Mouse (Mus musculus) spleen, postnatal 4 days (tissue): ENCODE results near the gene Cysrt1.
"Not testable (repeated sequence)": the region's sequence is repeated elsewhere in the genome, so short reads cannot be mapped to it uniquely, and the experiment has no call there.

Experiments used
- DNase-seq, 2 experiments: peaks; one replicate each; pipeline ENCODE4 v3.0.0; 2022; ENCODE audit warnings: low spot score in 2 of 2

The Cysrt1 gene

DNA sequence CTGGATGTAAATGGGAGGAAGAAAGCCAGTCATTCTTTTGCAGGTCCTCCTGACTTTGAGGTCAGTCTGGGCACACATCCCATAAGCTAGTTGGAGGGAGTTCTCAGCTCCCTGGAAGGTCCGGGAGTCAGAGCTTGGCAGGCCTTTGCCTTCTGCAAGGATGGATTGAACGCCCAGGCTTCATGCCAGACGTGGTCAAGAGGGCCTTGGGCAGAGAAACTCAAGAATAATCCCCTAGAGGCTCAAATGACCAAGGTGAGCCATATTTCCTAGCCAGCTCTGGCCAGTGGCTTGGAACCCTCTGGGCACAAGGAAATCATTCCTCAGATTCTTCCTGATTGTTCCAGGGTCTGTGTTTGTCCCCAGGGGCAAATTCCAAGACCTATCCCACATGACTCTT, 22.6 kb upstream of the Cysrt1 start:
- no peak for DNase-seq

DNA sequence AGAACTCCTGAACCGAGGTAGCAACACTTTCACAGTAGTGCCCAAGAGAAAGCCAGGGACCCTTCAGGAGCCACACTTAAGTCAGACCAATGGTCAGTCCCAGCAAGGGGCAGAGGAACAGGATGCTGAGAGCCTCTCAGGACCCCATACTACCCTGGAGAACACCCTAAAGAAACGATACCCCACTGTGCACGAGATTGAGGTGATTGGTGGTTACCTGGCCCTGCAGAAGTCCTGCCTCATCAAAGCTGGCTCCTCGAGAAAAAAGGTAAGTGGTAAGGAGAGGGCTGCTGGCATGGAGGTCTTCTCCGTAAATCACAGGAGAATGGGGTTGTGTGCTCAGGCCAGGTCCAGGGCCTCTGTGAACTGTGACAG, 22.0 kb upstream of the Cysrt1 start:
- no peak for DNase-seq

DNA sequence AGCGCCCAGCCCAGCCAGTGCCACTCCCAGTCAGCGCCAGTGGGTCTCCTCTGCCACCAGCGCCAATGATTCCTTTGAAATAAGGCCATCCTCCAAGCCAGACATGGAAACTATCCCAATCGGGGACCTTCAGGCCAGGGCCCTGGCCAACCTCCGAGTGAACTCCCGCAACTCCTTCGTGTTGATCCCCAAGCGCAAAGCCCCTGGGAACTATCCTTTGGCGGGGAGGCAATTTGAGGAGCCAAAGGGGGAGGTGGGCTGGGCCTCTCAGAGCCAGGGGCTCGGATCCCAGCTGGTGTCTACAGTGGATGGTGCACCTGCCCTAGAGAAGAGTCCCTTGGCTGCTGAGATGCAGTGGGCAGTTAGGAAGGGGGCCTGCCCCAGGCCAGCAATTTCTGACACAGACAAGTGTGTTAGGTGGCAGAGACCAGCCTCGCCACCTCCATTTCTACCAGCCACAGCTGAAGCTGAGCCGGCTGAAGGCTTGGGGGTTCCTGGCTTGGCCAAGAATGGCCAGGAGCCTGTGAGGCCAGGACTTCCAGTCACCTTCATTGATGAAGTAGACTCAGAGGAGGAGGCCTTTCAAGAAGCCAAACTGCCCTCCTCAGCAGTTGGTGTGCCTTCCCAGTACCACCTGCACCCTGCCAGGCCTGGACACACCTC, 21.5 kb upstream of the Cysrt1 start:
- DNase-seq = no peak

DNA sequence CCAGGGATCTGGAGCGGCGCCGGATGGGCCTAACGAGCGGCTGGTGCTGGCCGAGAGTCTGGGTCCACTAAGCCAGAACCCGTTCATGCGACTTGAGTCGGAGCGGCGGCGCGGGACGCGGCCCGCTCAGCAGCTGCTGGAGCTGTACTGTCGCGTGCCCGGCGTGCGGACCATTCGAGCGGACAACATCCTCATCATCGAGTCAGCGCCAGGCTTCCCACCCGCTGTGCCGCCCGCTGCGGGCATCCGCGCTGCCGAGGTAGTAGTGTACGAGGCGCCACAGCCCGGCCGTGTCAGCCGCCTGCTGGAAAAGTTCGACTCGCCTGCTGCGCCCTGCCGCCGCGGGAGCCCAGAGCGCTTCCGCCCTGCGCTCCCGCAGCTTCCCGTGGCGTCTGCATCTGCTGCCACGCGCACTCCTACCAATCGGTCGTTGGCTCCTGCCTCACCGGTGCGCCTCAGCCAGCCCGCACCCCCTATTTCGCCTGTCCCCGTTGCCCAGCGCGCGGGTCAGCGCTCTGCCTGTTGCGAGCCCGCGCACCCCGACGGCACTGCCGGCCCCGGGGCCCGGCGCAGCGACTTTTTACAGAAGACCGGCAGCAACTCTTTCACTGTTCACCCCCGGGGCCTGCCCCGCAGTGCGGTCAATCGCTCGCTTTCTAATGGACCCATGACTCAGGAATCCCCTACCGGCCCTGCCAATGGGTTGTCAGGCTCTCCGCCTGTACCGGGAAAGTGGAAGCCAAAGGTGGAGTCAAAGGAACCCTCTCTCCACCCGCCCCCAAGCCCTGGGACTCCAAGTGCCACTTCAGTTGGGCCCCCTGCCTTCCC, 20.8 kb upstream of the Cysrt1 start:
- peak; percentile 59 to 81 for DNase-seq

DNA sequence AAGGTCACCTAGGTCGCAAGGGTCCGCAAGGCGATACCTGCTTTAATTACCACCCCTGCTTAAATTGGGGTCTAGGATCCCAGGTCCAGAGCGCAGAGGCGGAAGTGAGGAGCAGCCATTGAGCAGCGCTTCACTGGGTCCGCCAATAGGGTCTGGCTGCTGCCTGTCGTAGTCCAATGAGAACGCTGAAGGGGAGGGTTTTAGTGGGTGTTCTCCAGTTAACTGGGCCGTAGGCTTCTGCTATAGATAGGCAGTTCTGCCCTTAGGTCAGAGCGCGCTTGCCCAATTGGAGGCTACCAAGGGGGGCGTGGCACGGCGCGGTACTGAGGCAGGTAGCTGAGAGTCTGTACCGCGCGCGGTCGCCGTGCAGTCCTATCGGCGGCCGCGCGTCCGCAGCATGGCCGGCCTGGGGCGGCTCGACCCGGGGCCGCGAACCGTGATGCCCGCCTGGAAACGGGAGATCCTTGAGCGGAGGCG, 20.1 kb upstream of the Cysrt1 start, which contains the start of gene Tprn:
Gene Tprn (plus strand): TSS at position 328 of the 477 bp plus-strand sequence.
- DNase-seq = peak; percentile 96

DNA sequence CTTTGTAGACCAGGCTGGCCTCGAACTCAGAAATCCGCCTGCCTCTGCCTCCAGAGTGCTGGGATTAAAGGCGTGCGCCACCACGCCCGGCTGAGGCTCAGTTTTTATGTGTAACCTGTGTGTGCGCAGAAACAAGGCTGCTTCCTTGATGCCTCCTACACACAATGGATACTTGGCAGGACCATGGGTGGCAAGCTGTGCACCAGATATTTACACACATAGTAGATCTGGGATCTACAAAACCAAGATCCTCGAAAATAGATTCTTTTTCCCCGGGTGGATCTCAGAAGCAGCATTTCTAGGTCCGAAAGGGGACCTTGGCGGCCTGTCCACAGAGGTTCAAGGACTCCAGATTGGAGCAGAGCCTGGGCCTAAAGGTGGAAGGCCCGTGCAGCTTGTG, 19.6 kb upstream of the Cysrt1 start:
- no peak for DNase-seq

DNA sequence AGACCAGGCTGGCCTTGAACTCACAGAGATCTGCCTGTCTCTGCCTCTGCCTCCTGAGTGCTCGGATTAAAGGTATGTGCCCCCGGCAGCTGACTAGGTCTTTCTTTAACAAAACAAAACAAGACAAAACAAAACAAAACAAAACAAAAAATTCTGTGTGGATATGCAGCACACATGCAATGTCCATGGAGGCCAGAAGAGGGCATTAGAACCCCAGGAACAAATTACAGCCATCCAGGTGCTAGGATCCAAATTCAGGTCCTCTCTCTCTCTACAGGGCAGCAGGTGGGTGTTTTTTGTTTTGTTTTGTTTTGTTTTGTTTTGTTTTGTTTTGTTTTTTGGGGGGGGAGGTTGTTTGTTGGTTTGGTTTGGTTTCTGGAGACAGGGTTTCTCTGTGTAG, 16.6 kb upstream of the Cysrt1 start:
- DNase-seq = no peak

DNA sequence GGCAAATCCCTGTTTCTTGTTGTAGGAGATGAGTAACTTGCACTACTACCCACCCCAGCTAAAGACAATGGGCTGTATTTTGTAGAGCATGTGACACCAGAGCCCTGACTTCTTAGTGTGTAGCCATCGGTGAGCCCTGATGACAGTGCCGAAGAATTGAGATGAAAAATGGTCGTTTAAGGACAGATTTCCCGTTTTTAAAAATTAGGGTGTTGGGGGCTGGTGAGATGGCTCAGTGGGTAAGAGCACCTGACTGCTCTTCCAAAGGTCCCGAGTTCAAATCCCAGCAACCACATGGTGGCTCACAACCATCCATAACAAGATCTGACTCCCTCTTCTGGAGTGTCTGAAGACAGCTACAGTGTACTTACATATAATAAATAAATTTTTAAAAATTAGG, 15.0 kb upstream of the Cysrt1 start:
- DNase-seq = not testable (repeated sequence)

DNA sequence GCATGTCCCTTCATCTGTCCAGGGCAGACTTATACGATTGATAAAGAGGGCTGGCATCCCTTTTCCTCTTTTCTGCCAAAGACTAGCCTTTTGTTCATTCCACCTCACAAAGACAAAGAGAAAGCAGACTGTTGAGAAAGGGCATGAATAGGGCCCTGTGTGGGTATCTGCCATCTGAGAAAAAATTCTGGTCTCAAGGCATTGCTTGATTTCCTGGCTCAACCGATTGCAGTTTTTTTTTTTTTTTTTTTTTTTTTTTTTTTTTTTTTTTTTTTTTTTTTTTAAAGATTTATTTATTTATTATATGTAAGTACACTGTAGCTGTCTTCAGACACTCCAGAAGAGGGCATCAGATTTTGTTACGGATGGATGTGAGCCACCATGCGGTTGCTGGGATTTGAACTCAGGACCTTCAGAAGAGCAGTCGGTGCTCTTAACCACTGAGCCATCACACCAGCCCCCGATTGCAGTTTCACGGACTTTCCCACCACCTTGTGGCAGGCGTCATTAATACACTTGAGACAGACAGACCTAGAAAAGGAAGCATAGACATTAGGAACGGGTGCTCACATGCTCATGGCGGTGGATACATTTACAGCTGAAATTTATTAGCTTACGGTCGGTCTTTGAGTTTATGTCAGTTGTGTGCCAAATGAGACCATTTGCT, 14.3 kb upstream of the Cysrt1 start:
- DNase-seq = peak; percentile 68 to 81

DNA sequence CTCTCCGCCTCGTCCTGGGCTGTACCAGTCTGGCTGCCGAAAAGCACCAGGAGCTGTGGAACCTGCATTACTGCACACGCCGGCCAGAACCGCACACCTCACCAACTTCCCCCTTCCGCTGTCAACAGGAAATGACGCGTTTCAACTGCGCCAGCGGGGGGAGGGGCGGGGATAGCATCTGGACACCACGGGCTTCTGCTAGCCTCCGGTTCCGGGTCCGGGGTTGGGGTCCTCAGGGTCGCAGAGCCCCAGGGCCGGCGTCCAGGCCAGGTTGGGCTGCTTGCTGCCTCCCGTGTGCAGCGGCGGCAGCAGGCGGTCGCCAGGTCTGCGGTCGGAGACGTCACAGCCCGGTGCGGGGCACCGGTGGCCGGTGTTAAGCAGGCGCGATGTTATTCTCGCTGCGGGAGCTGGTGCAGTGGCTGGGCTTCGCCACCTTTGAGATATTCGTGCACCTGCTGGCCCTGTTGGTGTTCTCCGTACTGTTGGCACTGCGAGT, 13.1 kb upstream of the Cysrt1 start, which contains the start of gene Tmem203:
Gene Tmem203 (plus strand): TSS at position 156 of the 496 bp plus-strand sequence.
- peak; percentile 83 to 92 for DNase-seq

DNA sequence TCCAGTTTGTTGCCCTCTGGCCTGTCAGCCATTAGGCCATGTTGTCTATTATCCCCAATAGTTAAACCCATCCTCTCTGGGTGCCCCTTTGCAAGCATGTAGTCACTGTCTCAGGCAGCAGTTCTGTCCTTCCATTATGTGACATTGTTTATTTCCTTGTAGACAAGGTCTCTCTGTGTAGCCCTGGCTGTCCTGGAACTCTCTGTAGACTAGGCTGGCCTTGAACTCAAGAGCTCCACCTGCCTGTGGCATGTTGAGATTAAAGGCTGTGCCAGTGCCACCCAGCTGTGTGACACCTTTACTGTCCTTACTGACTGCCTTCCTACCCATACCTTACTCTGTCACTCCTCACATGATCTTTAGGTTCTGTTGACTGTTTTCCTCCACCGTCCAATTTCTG, 10.1 kb upstream of the Cysrt1 start:
- no peak for DNase-seq

DNA sequence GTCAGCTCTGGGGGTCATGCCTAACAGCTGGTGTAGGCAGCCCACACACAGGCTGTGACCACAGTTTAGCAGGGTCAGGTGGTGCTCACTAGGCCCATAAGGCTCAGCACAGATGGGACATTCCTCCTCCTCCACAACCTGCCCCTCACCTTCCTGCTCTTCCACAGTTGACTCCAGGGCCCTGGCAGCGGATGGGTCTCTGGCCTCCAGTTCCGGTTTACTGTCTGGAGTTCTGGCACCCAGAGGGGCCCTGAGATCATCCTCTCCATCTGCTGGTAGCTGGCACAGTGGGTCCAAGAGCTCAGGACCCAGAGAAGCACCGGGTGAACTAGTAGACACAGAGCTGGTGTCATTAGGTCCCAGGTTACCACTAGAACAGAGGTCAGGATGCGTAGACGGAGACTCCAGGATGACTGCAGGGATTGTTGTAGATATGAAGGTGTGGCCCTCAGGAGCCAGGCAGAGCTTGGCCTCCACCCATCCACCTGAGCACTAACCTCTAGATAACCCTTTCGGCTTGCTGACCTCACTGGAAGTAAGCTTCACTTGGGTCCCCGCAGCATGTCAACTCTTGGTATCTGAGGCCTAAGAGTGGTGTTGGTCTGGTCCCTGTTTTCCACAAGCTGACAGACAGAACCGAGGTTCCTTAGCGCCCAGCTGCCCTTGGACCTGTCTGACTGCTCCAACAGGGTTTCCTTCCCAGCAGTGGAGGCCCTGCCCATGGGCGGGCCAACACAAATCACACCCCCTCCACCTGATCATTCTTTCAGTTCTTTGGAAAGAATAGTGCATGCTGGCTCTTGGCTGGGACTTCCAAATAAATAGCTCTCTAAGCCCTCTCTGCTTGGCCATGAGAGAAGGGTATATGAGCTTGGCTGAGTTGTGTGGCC, 4.2 kb upstream of the Cysrt1 start, which contains the start of gene AL732309.1:
Gene AL732309.1 (minus strand): TSS at position 681 of the 890 bp plus-strand sequence.
- no peak for DNase-seq

DNA sequence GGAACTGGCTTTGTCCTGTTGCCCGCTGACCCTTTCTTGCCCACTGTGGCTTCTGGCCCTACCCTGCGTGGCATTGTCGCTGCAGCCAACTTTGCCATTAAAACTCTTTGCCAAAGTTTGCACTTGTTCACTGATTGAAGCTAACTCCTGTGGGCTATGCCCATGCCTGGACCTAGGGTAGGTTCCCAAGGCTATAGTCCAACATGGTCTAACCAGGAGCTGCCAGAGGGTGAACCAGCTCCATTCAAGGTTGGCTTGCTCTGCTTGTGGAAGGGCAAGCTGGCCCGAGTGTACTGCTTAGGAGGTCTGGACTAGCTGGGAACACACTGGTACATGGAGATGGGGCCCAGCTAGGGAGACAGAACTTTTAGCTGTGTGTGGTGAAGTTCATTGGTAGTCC, 1.9 kb upstream of the Cysrt1 start:
- no peak for DNase-seq

DNA sequence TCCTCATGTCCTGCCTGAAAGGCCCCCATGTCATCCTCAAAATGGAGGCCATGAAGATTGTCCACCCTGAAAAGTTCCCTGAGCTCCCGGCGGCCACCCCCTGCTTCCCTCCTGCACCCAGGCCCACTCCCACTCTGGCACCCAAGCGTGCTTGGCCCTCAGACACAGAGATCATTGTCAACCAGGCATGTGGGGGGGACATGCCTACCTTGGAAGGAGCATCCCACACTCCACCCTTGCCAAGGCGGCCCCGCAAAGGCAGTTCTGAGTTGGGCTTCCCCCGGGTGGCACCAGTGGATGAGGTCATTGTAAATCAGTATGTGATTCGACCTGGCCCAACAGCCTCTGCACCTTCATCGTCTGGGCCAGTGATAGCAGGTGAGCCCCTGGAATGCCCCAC, 1.1 kb upstream of the Cysrt1 start:
- DNase-seq = no peak

DNA sequence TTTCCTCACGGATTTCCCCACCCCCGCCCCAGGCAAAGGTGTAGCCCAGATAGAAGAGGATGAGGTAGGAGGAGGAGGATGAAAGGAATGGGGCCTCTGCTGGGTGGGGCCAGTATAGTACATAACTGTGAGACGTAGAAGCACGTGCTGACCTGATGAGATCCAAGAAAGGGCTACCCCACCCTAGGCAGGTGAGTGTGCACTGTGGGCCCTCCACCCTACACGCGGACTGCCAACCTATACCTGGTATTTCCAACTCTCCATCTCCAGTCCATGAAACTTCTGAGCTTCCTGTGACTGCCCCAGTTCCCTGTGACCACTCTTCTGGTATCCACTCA, 845 bp downstream of the Cysrt1 start:
- no peak for DNase-seq

DNA sequence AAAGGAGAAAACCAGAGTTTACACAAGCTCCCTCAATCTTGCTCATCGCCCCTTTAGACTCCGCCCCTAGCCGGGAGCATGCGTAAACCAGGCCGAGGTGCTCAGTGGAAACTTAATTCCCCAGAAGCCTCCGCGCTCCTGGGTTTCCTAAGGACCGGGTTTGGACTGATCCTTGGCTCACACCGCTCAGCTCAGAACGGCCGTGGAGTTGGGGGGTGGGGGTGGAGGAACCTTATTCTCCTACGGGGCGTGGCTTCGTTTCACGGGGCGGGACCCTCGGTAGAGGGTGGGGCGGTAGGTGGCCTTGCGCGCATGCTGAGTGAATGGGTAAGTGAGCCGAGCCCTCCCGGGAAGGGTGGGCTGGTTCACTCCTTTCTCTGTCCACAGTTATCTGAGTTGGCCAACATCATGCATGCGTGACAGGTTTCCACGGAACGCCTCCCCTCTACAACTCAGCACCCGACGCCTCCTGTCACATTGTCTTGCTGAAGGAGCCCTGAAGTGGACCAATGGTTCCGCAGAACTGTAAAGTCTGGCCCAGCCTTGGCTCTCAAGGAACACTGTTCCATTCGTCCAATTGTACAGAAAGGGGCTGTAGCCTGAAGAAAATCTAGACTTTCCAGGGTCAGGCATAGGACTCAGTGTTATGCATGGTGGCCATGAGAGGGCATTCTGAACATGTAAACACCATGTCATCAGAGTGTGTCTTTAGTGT, 1.4 kb downstream of the Cysrt1 start:
- DNase-seq = peak in 1 of 2 experiments; percentile 52

DNA sequence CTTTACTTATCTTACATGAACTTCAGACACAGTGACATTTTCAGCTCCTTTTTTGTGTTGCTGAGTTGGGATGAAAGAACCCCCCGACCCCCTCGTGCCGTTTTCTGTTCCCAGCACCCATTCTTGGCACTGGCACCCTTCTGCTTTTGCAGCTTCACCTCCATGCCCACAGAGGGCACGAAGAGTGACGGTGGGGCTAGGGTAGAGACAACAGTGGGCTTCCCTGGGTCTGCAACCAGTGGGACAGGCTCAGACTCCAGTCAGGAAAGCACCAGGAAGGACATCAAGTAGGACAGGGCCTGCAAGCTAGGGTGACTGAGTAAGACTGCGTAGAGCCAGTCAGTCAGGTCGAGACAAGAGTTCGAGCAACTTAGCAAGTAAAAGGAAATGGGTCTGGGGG, 1.9 kb downstream of the Cysrt1 start:
- DNase-seq = no peak

DNA sequence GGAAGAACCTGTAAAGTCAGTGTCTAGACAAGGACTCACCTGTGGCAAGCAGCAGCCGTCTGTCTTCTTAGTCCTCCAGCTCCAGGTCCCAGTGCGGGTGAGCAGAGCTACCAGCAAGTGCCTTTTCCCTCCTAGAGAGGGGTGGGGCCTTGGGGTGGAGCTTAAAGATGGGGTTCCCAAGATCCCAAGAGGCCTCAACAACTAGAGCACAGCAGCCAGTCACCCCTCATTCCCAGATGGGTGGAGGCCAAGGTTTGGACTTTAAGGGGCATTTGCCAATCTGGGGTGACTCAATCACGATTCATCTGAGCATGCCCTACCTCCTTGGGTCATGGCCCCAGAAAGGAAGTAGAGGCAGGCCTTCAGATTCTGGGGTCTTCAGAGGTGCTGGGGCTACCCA, 2.5 kb downstream of the Cysrt1 start:
- DNase-seq = no peak

DNA sequence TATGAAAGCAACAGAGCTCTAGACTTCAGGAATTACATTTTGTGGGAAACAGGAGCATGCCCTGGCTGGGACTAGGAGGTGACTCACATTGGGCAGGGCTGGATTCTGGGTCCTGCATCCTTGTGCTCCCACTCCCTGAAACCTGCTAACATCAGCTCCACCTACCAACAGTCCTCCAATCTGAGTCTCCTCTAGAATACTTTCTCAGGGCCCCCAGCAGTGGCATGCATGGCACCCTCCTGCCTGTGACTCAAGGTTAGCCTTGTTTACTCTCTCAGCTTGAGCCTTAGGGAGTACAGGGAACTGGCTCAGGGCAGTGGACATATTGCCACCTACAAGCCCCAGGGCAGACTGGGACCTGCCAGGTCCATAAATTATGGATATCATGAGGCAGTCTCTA, 4.1 kb downstream of the Cysrt1 start:
- no peak for DNase-seq

DNA sequence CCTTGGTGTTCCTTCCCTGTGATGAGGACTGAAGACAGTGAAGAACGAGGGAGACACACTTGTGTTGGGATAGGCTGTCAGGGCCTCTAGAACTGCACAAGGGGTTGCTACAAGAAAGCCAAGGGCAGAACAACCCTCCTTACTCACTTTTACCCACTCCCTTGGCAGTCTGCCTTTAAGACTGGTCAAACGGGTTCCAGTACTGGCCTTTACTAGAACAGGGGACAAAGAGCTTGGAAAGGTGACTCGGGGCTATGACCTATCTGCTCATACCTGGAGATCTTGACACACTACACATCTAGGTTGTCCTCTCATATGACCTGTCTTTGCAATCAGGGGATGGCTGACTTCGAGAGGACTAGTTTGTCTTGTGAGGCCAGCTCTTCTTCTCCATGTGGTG, 4.7 kb downstream of the Cysrt1 start:
- no peak for DNase-seq

DNA sequence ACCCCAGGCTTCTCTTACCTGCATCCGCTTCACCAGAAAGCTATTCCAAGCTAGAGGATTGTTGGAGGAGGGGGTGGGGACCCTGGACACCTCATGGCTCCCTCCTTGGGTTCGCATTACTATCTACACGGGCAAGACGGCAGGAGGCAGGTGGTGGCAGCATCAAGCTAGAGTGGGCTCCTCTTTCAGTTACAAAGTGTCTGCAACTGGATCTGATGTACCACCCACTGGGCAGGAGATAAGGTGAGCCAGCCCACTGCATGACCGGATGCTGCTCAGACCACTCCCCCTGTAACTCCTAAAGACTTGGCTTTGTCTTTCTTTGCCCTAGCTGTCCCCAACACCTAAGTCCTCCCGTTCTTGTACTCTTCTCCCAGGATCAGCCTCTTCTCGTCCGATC, 5.6 kb downstream of the Cysrt1 start, which contains the start of gene Rnf224:
Gene Rnf224 (minus strand): TSS at position 174 of the 400 bp plus-strand sequence.
- DNase-seq = no peak
